Mouse (Mus musculus) hindbrain, embryonic 13.5 days (tissue): ENCODE results near the gene Tspan18. TPM values are rescaled to one million over a fixed set of nuclear protein-coding genes. Genes with fewer than 3 reads are reported as not detected.

ENCODE experiments used
- ATAC-seq: fragments of 200-750 bp; cut with Nextera tagmentation; 2 replicates; pipeline ENCODE4 v1.8.0; 2017; ENCODE audit warnings: moderate TSS enrichment; ENCODE audit not compliant: low FRiP score
- H3K27ac ChIP-seq: fragments of 300-500 bp; sonication (generic); 2 replicates; pipeline ENCODE4 v1.5.1; 2015; ENCODE audit warnings: inconsistent platforms, mild to moderate bottlenecking, moderate library complexity
- H3K27me3 ChIP-seq: fragments of 300-500 bp; sonication (generic); 2 replicates; pipeline ENCODE4 v1.6.1; 2015; ENCODE audit warnings: mild to moderate bottlenecking, inconsistent platforms
- H3K36me3 ChIP-seq: fragments of 300-500 bp; sonication (generic); 2 replicates; pipeline ENCODE4 v1.6.1; 2015; ENCODE audit warnings: mild to moderate bottlenecking, inconsistent platforms
- H3K4me1 ChIP-seq: fragments of 300-500 bp; sonication (generic); replicated peaks from 2 replicates; pipeline ENCODE4 v1.6.1; 2015; ENCODE audit warnings: inconsistent platforms
- H3K4me2 ChIP-seq: fragments of 300-500 bp; sonication (generic); 2 replicates; pipeline ENCODE4 v1.6.1; 2015; ENCODE audit warnings: inconsistent platforms, mild to moderate bottlenecking, moderate library complexity
- H3K4me3 ChIP-seq: fragments of 300-500 bp; sonication (generic); 2 replicates; pipeline ENCODE4 v1.5.1; 2015; ENCODE audit warnings: mild to moderate bottlenecking, inconsistent platforms
- H3K9ac ChIP-seq: fragments of 300-500 bp; sonication (generic); 2 replicates; pipeline ENCODE4 v1.6.1; 2015; ENCODE audit warnings: mild to moderate bottlenecking, inconsistent platforms
- H3K9me3 ChIP-seq: fragments of 300-500 bp; sonication (generic); 2 replicates; pipeline ENCODE4 v1.6.1; 2016; ENCODE audit warnings: inconsistent platforms
- WGBS: fragments of 180-500 bp; shearing (Covaris S2); methylation state at CpG from one replicate; pipeline ENCODE4 v1.1.7; 2015; 5-methylcytosine and 5-hydroxymethylcytosine counted together
- polyA plus RNA-seq: library from polyadenylated mRNA; unstranded; fragments of >200 nt; fragmentation: Nextera tagmentation; extraction: Ambion mirVana; gene quantifications from 2 replicates; pipeline ENCODE4 v1.2.1, GENCODE M21; 2015

Gene Tspan18
- 23.6 and 32.5 TPM in 2 replicates for polyA plus RNA-seq

DNA sequence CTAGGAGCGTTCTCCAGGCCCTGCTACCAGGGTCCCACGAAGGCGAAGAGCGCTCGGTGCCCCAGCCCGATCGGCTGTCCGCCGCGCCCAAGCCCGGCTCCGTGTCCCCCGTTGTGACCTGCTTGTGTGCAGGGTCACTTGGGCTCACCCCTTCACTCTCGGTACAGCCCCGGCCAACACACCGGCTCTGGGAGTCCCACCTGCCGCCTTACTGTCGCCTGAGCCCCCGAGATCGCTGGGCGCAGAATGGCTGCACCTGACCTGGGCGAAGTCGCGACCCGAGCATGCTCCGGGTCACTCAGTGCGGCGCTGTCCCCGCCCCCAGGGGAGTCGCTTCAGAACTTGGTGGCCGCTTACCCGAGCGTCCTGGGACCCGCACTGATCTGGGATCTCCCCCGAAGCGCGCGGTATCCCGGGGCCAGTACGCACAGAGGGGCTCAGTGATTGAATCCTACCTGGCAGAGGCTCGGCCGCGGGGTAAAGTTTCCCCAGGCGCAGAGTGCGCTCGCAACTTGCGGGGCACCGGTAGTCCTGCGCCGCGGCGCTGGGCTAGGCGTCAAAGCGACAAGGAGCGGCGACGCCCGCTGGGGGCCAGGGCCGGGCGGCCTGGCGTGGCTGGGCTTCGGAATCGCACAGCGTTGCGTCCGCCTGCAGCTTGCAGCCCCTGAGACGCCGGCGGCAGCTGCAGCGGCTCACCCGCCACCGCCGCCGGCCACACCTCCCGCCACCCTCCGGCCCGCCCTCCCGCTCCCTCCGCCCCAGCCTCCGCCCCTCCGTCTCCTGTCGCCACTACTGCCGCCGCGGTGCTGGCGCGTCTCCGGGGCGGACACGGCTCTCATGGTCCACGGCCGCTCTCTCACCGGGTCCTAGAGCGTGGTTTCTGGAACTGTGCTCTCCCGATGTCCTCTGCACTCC is at the start of gene Tspan18:
Gene Tspan18, minus strand, starts transcription at position 689 of the 915 bp plus-strand sequence.
- H3K9ac ChIP-seq = peak within 1 kb of the TSS; percentile 91
- H3K27me3 ChIP-seq = no peaks in the 10 kb centered on the region
- peak; percentile 81 for ATAC-seq
- H3K4me2 ChIP-seq = peak within 1 kb of the TSS; percentile 94
- H3K4me3 ChIP-seq = peak within 1 kb of the TSS; percentile 73
- H3K9me3 ChIP-seq = no peaks in the 10 kb centered on the region
- H3K4me1 ChIP-seq = peaks cover 56% of the 10 kb centered on the region
- WGBS = under 1% methylated on average over 90 of the region's 95 CpGs
- no peaks in the 10 kb centered on the region for H3K36me3 ChIP-seq
- H3K27ac ChIP-seq = peak within 1 kb of the TSS; percentile 82

DNA sequence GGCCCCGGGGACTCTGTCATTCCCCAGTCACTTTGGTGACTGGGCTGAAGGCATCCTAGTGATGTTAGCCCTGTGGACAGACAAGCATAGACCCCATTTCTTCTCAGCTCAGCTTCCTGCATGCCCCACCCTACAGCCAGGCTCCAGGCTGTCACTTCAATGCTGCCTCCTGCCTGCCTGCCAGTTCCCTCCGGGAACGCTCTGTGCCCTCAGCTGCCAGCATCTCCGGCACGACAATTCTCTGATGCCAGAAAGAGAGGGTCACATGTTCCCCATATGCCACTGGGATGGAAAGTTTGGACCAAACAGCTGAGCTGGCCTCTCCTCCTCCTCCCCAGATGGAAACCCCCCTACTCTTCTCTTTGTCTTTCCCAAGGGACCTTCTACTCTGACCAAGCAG is 49.5 kb upstream of the Tspan18 start:
- 62% methylated on average over 5 of the region's 5 CpGs for WGBS

DNA sequence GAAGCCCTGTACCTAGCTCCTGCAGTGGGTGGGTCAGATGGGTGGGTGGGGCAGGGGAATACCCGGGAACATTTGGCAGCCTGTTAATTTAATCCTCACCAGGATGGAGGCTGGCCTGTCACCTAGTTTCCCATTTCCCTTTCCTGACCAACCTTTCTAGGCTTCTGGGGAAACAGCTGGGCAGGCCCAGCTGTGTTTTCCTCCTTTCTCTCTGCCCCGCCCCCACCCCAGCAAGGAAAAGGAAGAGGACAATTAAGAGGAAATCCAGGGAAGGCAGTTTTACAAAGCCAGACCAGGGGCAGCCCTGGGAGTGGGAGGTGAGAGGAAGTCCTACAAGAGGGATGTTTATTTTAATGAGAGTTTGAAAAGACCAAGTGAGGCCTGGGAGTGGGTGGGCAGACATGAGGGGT is 46.4 kb upstream of the Tspan18 start:
- WGBS = 41% methylated on average over 2 of the region's 2 CpGs
- no peak overlapping the region for H3K9ac ChIP-seq

More for the DNA sequence above, 49.5 kb upstream of the Tspan18 start:
- no peak overlapping the region for H3K4me3 ChIP-seq
- H3K36me3 ChIP-seq = no peaks in the 10 kb centered on the region
- no peaks in the 10 kb centered on the region for H3K27me3 ChIP-seq
- H3K27ac ChIP-seq = no peak overlapping the region
- no peak overlapping the region for H3K9ac ChIP-seq
- H3K4me1 ChIP-seq = 0 out of 2 replicates have a peak, but pooled peaks cover 9% of the 10 kb centered on the region
- no peak for ATAC-seq
- no peak overlapping the region for H3K4me2 ChIP-seq
- no peaks in the 10 kb centered on the region for H3K9me3 ChIP-seq

DNA sequence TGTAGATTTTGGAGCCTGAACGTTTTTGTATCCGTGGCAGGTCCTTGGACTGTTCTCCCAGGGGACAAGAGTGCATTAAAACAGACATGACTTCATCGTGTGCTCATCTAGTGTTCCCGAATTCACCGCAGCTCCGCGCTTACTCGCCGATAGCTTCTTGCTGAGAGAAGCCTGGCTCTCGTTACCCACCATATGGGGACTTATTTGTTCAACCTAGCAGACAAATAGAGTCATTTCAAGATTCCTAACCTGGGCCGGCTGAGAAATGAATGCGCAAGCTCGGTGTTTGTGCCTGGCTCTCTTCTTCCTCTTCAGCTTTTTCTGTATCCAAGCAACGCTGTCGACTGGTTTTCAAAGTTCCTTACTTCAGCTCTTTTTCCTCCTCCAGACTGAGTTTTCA is 43.5 kb upstream of the Tspan18 start:
- H3K4me3 ChIP-seq = no peak overlapping the region
- WGBS = 43% methylated on average over 15 of the region's 15 CpGs
- H3K4me2 ChIP-seq = peak overlapping the region; percentile 8; the same call in 1 of the 2 replicates
- ATAC-seq = no peak
- H3K27me3 ChIP-seq = no peaks in the 10 kb centered on the region
- no peaks in the 10 kb centered on the region for H3K9me3 ChIP-seq
- peak overlapping the region; percentile 52; the same call in 1 of the 2 replicates for H3K27ac ChIP-seq
- no peak overlapping the region for H3K9ac ChIP-seq
- H3K36me3 ChIP-seq = no peaks in the 10 kb centered on the region
- H3K4me1 ChIP-seq = peaks cover 23% of the 10 kb centered on the region

More for the DNA sequence above, 46.4 kb upstream of the Tspan18 start:
- no peak for ATAC-seq
- no peaks in the 10 kb centered on the region for H3K36me3 ChIP-seq
- H3K4me3 ChIP-seq = no peak overlapping the region
- no peaks in the 10 kb centered on the region for H3K9me3 ChIP-seq
- H3K27ac ChIP-seq = no peak overlapping the region
- no peaks in the 10 kb centered on the region for H3K27me3 ChIP-seq
- peaks cover 23% of the 10 kb centered on the region for H3K4me1 ChIP-seq
- no peak overlapping the region for H3K4me2 ChIP-seq

DNA sequence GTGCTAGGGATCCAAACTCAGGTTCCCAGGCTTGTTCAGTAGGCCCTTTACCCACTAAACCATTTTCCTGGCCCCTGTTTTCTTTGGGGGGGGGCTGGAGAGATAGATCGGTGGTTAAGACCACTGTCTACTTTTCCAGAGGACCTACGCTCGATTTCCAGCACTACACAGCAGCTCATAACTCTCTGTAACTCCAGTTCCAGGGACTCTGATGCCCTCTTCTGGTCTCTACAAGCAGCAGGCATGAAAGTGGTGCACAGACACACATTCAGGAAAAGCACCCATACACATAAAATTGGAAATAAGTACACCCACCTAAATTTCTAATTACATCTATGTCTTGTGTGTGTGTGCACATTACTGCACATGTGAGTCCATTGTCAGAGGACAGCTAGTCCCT is 42.9 kb upstream of the Tspan18 start:
- Histone ChIP-seq H3K4me2 (no peak overlapping the region), H3K36me3 (no peaks in the 10 kb centered on the region), H3K9ac (no peak overlapping the region), H3K4me3 (no peak overlapping the region), H3K27me3 (no peaks in the 10 kb centered on the region), H3K4me1 (peaks cover 24% of the 10 kb centered on the region), H3K27ac (peak overlapping the region; percentile 52; the same call in 1 of the 2 replicates), H3K9me3 (no peaks in the 10 kb centered on the region)
- WGBS = 96% methylated on average over 3 of the region's 3 CpGs
- ATAC-seq = no peak

DNA sequence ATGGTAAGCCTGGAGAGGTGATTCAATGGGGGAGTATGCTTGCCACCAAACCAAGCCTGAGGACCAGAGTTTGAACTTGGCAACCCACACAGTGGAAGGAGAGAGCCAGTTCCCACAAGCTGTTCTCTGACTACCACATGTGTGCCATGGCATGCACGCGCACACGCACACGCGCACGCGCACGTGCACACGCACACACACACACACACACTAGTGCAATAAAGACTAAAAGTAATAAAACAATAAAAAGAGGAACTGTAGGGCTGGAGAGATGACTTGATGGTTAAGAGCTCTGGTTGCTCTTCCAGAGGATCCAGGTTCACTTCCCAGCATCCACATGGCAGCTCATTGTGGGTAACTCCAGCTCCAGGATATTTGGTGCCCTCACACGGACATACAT is 38.6 kb upstream of the Tspan18 start:
- H3K4me2 ChIP-seq = no peak overlapping the region
- H3K9me3 ChIP-seq = no peaks in the 10 kb centered on the region
- no peak overlapping the region for H3K4me3 ChIP-seq
- H3K9ac ChIP-seq = no peak overlapping the region
- no peak for ATAC-seq
- H3K27ac ChIP-seq = no peak overlapping the region
- H3K27me3 ChIP-seq = no peaks in the 10 kb centered on the region
- WGBS = 93% methylated on average over 10 of the region's 10 CpGs
- H3K4me1 ChIP-seq = peaks cover 37% of the 10 kb centered on the region
- H3K36me3 ChIP-seq = no peaks in the 10 kb centered on the region

DNA sequence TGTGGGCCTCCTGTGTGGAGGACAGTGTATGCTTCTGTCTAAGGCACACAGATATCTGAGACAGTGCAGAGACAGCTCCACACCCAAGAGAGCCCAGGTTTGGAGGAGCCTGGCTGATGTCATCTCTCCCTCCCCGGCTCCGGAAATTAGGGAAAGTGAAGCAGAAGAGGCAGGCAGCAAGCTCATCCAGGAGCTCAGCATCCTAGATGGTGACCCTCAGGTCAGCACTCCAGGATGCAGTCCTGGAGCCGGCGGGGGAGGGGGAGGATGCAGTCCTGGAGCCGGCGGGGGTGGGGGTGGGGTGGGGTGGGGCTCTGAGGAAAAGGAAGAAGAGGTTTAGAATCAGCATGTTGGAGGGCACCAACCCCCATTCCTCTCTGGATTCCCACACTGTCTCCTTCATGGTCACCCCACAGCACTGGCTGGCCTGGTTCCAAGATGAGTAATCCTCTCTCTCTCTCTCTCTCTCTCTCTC is 37.8 kb upstream of the Tspan18 start:
- H3K27ac ChIP-seq = no peak overlapping the region
- H3K4me3 ChIP-seq = no peak overlapping the region
- 25% methylated on average over 4 of the region's 6 CpGs for WGBS
- H3K4me1 ChIP-seq = peaks cover 38% of the 10 kb centered on the region
- no peak for ATAC-seq
- H3K9ac ChIP-seq = no peak overlapping the region
- no peaks in the 10 kb centered on the region for H3K36me3 ChIP-seq
- no peak overlapping the region for H3K4me2 ChIP-seq
- H3K27me3 ChIP-seq = no peaks in the 10 kb centered on the region
- H3K9me3 ChIP-seq = no peaks in the 10 kb centered on the region

DNA sequence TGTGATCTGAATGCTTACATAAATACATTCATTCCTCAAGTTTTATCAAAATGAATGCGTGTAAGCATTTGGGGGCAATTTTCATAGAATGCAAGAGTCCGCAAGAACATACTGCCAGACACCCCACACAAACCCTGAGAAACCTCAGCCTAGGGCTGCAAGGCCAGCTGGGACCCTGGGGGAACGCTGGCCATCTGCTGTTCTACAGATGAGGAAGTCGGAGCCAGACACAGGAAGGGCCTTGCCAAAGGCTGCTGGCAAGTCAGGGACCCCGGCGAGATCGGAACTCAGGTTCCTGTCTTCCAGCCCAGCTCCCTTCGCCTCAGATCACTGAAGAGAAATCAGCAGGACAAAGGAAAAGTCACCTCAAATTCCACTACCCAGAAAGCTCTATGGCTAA is 34.6 kb upstream of the Tspan18 start:
- Histone ChIP-seq H3K27ac (peak overlapping the region; percentile 71), H3K4me2 (no peak overlapping the region), H3K4me3 (no peak overlapping the region), H3K9me3 (no peaks in the 10 kb centered on the region), H3K9ac (no peak overlapping the region), H3K36me3 (no peaks in the 10 kb centered on the region), H3K27me3 (no peaks in the 10 kb centered on the region), H3K4me1 (peaks cover 47% of the 10 kb centered on the region)
- 61% methylated on average over 8 of the region's 8 CpGs for WGBS
- ATAC-seq = no peak; the same call in 1 of the 2 replicates

DNA sequence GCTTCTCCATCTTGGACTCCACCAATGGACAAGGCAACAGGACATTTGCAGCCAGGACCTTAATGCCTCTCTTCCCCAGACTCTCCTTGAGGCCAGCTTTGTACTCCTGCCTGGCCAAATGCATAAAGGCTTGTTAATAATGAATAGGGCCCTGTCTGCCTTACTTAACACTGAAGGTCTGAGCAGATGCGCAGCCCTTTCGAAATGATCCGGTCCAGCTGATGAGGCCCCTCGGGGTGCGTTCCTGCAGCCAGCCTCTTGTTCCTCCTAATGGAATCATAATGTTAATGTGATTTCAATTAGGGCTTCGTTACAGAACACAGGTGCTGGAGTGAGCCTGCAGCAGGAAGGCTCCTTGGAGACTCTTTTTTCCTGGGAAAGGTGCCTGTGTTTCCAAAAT is 33.7 kb upstream of the Tspan18 start:
- H3K4me3 ChIP-seq = no peak overlapping the region

DNA sequence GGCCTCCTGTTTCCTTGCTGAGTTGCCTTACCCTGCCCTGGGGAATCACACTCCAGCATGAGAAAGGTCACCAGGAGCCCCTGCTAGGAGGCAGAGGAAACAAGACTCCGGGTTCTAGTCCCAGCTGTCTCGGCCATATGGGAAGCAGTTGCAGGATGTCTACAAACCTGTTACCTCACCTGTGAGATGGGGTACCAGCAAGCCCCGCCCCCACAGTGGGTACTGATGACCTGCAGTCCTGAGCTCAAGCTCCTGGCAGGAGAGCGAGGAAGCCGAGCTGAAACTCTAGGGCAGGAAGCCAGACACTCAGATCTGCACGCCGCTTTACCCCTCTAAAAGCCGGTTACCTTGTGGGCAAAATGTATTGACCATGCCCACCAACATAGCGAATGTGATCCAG is 31.1 kb upstream of the Tspan18 start:
- peaks cover 37% of the 10 kb centered on the region for H3K4me1 ChIP-seq

More for the DNA sequence above, 33.7 kb upstream of the Tspan18 start:
- no peak overlapping the region for H3K9ac ChIP-seq
- peaks cover 47% of the 10 kb centered on the region for H3K4me1 ChIP-seq
- WGBS = 24% methylated on average over 6 of the region's 6 CpGs
- no peaks in the 10 kb centered on the region for H3K36me3 ChIP-seq
- peak overlapping the region; percentile 71 for H3K27ac ChIP-seq
- H3K4me2 ChIP-seq = no peak overlapping the region
- no peak for ATAC-seq
- no peaks in the 10 kb centered on the region for H3K27me3 ChIP-seq
- H3K9me3 ChIP-seq = no peaks in the 10 kb centered on the region

DNA sequence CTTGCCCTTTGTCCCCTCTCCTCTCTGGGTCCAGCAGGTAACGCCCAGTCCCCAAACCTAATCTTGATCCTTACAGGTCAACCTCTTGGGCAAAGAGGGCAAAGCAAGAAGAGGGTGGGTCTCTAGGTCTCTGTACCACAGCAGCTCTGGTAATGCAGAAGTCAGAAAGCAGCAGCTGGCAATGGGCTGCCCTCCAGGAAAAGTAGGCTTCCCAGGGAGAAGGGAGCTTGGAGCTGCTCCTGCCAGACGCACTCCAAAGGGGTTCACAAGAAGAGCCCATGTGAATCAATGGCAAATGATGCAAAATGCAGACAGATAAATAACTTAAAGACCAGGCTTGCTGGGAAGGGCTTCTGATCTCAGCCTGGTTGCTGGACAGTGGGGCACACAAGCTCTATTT is 30.6 kb upstream of the Tspan18 start:
- Histone ChIP-seq H3K9me3 (no peaks in the 10 kb centered on the region), H3K4me1 (peaks cover 35% of the 10 kb centered on the region), H3K27me3 (no peaks in the 10 kb centered on the region), H3K36me3 (no peaks in the 10 kb centered on the region), H3K4me3 (no peak overlapping the region), H3K9ac (no peak overlapping the region), H3K4me2 (no peak overlapping the region), H3K27ac (no peak overlapping the region)
- ATAC-seq = no peak
- WGBS = 63% methylated on average over 2 of the region's 2 CpGs

More for the DNA sequence above, 31.1 kb upstream of the Tspan18 start:
- H3K36me3 ChIP-seq = no peaks in the 10 kb centered on the region
- H3K27ac ChIP-seq = no peak overlapping the region
- no peak overlapping the region for H3K4me2 ChIP-seq
- no peak for ATAC-seq
- no peak overlapping the region for H3K4me3 ChIP-seq
- 78% methylated on average over 9 of the region's 9 CpGs for WGBS
- no peaks in the 10 kb centered on the region for H3K27me3 ChIP-seq
- H3K9me3 ChIP-seq = no peaks in the 10 kb centered on the region
- H3K9ac ChIP-seq = no peak overlapping the region

DNA sequence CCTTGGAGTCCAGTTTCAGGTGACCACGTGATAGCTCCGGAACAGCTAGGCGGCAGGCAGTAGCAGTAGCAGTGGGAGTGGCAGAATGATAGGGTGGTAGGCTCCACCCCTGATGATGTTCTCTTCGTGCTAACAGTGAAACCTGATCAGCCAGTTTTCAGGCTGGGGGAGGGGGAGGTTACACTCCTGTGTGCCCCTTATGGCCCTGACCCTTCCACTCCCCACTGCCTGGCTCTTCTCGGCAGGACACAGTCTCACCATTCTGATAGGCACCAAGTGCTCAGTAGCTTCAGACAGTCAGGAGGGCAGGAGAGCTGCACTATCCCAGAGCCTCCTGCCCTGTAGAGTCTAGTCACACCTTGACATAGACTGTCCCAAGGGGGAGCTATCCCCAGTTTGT is 27.1 kb upstream of the Tspan18 start:
- no peak overlapping the region for H3K4me2 ChIP-seq
- H3K9me3 ChIP-seq = no peaks in the 10 kb centered on the region
- H3K4me3 ChIP-seq = no peak overlapping the region
- no peaks in the 10 kb centered on the region for H3K27me3 ChIP-seq
- WGBS = 35% methylated on average over 5 of the region's 5 CpGs
- no peak for ATAC-seq
- H3K36me3 ChIP-seq = no peaks in the 10 kb centered on the region
- no peak overlapping the region for H3K9ac ChIP-seq
- peaks cover 9% of the 10 kb centered on the region for H3K4me1 ChIP-seq
- no peak overlapping the region for H3K27ac ChIP-seq
